Mouse (Mus musculus) embryonic facial prominence, embryonic 13.5 days (tissue): Measurements from ENCODE around the gene Nutf2. TPM values are rescaled to one million over a fixed set of nuclear protein-coding genes. Genes with fewer than 3 reads are reported as not detected.

Experiments
- ATAC-seq: fragments of 200-750 bp; cut with Nextera tagmentation; 2 replicates; pipeline ENCODE4 v1.8.0; 2017; ENCODE audit warnings: low read depth; ENCODE audit not compliant: insufficient number of reproducible peaks, insufficient read depth, low FRiP score, low TSS enrichment
- H3K27ac ChIP-seq: fragments of 300-500 bp; sonication (generic); 2 replicates; pipeline ENCODE4 v1.5.1; 2015; ENCODE audit warnings: moderate library complexity, mild to moderate bottlenecking, inconsistent platforms
- H3K27me3 ChIP-seq: fragments of 300-500 bp; sonication (generic); 2 replicates; pipeline ENCODE4 v1.6.1; 2015; ENCODE audit warnings: mild to moderate bottlenecking, inconsistent platforms
- H3K36me3 ChIP-seq: fragments of 300-500 bp; sonication (generic); 2 replicates; pipeline ENCODE4 v1.6.1; 2015; ENCODE audit warnings: mild to moderate bottlenecking, inconsistent platforms
- H3K4me1 ChIP-seq: fragments of 300-500 bp; sonication (generic); 2 replicates; pipeline ENCODE4 v1.6.1; 2015; ENCODE audit warnings: inconsistent platforms
- H3K4me2 ChIP-seq: fragments of 300-500 bp; sonication (generic); 2 replicates; pipeline ENCODE4 v1.6.1; 2015; ENCODE audit warnings: moderate library complexity, mild to moderate bottlenecking, inconsistent platforms
- H3K4me3 ChIP-seq: fragments of 300-500 bp; sonication (generic); 2 replicates; pipeline ENCODE4 v1.5.1; 2015; ENCODE audit warnings: mild to moderate bottlenecking, inconsistent platforms
- H3K9ac ChIP-seq: fragments of 300-500 bp; sonication (generic); 2 replicates; pipeline ENCODE4 v1.6.1; 2015; ENCODE audit warnings: mild to moderate bottlenecking, inconsistent platforms
- H3K9me3 ChIP-seq: fragments of 300-500 bp; sonication (generic); 2 replicates; pipeline ENCODE4 v1.6.1; 2016; ENCODE audit warnings: inconsistent platforms
- WGBS: fragments of 180-500 bp; shearing (Covaris S2); methylation state at CpG from one replicate; pipeline ENCODE4 v1.1.7; 2015; ENCODE audit warnings: mixed read lengths; 5-methylcytosine and 5-hydroxymethylcytosine counted together
- polyA plus RNA-seq: library from polyadenylated mRNA; unstranded; fragments of >200 nt; fragmentation: Nextera tagmentation; extraction: Ambion mirVana; gene quantifications from 2 replicates; pipeline ENCODE4 v1.2.1, GENCODE M21; 2015

Nutf2 gene
- polyA plus RNA-seq, 1 experiment from 2014 or later = 275 TPM

- Histone ChIP-seq H3K9ac (no peak overlapping the region), H3K36me3 (no peaks in the 10 kb centered on the region), H3K27me3 (no peaks in the 10 kb centered on the region), H3K27ac (no peak overlapping the region), H3K4me1 (no peaks in the 10 kb centered on the region), H3K4me3 (no peak overlapping the region), H3K9me3 (no peaks in the 10 kb centered on the region), H3K4me2 (no peak overlapping the region)
- no peak for ATAC-seq
- 23% methylated on average over 11 of the region's 11 CpGs for WGBS
These were observed 25.1 kb upstream of the Nutf2 start for GRCm38 (mm10) chr8:105835318-105835717.

GRCm38 (mm10) chr8:105836991-105837390, 23.4 kb upstream of the Nutf2 start:
- H3K4me1 ChIP-seq = no peaks in the 10 kb centered on the region
- ATAC-seq = no peak
- peaks cover 11% of the 10 kb centered on the region for H3K36me3 ChIP-seq
- no peaks in the 10 kb centered on the region for H3K27me3 ChIP-seq
- H3K9ac ChIP-seq = no peak overlapping the region
- no peak overlapping the region for H3K27ac ChIP-seq
- no peak overlapping the region for H3K4me3 ChIP-seq
- WGBS = 79% methylated on average over 6 of the region's 6 CpGs
- peaks cover 4% of the 10 kb centered on the region; the same call in 1 of the 2 replicates for H3K9me3 ChIP-seq
- H3K4me2 ChIP-seq = no peak overlapping the region

- Histone ChIP-seq H3K9me3 (peaks cover 4% of the 10 kb centered on the region; the same call in 1 of the 2 replicates), H3K36me3 (peaks cover 30% of the 10 kb centered on the region), H3K4me3 (no peak overlapping the region), H3K4me1 (no peaks in the 10 kb centered on the region), H3K27me3 (no peaks in the 10 kb centered on the region), H3K9ac (no peak overlapping the region), H3K27ac (no peak overlapping the region), H3K4me2 (no peak overlapping the region)
- 90% methylated on average over 5 of the region's 5 CpGs for WGBS
- ATAC-seq = no peak
These were observed 21.2 kb upstream of the Nutf2 start for GRCm38 (mm10) chr8:105839209-105839608.

- Histone ChIP-seq H3K27ac (no peak overlapping the region), H3K4me3 (no peak overlapping the region), H3K27me3 (no peaks in the 10 kb centered on the region), H3K9me3 (no peaks in the 10 kb centered on the region), H3K36me3 (peaks cover 78% of the 10 kb centered on the region), H3K9ac (no peak overlapping the region), H3K4me2 (no peak overlapping the region), H3K4me1 (peaks cover 8% of the 10 kb centered on the region)
- WGBS = 89% methylated on average over 11 of the region's 11 CpGs
- ATAC-seq = no peak
These were observed 13.7 kb upstream of the Nutf2 start for GRCm38 (mm10) chr8:105846678-105847077.

- H3K4me2 ChIP-seq = peak overlapping the region; percentile 72; the same call in 1 of the 2 replicates
- H3K36me3 ChIP-seq = peaks cover 49% of the 10 kb centered on the region
- 89% methylated on average over 3 of the region's 4 CpGs for WGBS
These were observed 10.4 kb upstream of the Nutf2 start for GRCm38 (mm10) chr8:105850014-105850413.

GRCm38 (mm10) chr8:105850611-105851010, 9.8 kb upstream of the Nutf2 start:
- no peak overlapping the region for H3K27ac ChIP-seq
- peak overlapping the region; percentile 12; the same call in 1 of the 2 replicates for H3K4me3 ChIP-seq
- 72% methylated on average over 7 of the region's 7 CpGs for WGBS
- H3K9ac ChIP-seq = peak overlapping the region; percentile 44; the same call in 1 of the 2 replicates
- peaks cover 11% of the 10 kb centered on the region for H3K4me1 ChIP-seq
- H3K9me3 ChIP-seq = no peaks in the 10 kb centered on the region
- H3K36me3 ChIP-seq = peaks cover 43% of the 10 kb centered on the region
- H3K4me2 ChIP-seq = peak overlapping the region; percentile 72
- ATAC-seq = no peak
- no peaks in the 10 kb centered on the region for H3K27me3 ChIP-seq

More at GRCm38 (mm10) chr8:105850014-105850413, 10.4 kb upstream of the Nutf2 start:
- peaks cover 11% of the 10 kb centered on the region for H3K4me1 ChIP-seq
- ATAC-seq = no peak
- no peak overlapping the region for H3K4me3 ChIP-seq
- no peak overlapping the region for H3K27ac ChIP-seq
- H3K9me3 ChIP-seq = no peaks in the 10 kb centered on the region
- H3K9ac ChIP-seq = no peak overlapping the region
- no peaks in the 10 kb centered on the region for H3K27me3 ChIP-seq

- peak; percentile 77 for ATAC-seq
- under 1% methylated on average over 34 of the region's 34 CpGs for WGBS
- Histone ChIP-seq H3K4me1 (peaks cover 20% of the 10 kb centered on the region), H3K9ac (peak overlapping the region; percentile 85), H3K36me3 (peaks cover 32% of the 10 kb centered on the region), H3K4me3 (peak overlapping the region; percentile 70), H3K27ac (peak overlapping the region; percentile 89), H3K9me3 (no peaks in the 10 kb centered on the region), H3K4me2 (peak overlapping the region; percentile 72), H3K27me3 (no peaks in the 10 kb centered on the region)
These were observed 8.7 kb upstream of the Nutf2 start for GRCm38 (mm10) chr8:105851651-105852143.

- peak overlapping the region; percentile 70 for H3K4me3 ChIP-seq
- H3K9me3 ChIP-seq = no peaks in the 10 kb centered on the region
- H3K4me2 ChIP-seq = peak overlapping the region; percentile 72; the same call in 1 of the 2 replicates
- peaks cover 25% of the 10 kb centered on the region for H3K4me1 ChIP-seq
- no peak overlapping the region for H3K9ac ChIP-seq
- H3K27ac ChIP-seq = peak overlapping the region; percentile 89
- WGBS = 78% methylated on average over 12 of the region's 12 CpGs
- no peak for ATAC-seq
- H3K36me3 ChIP-seq = peaks cover 26% of the 10 kb centered on the region
- H3K27me3 ChIP-seq = no peaks in the 10 kb centered on the region
These were observed 8.1 kb upstream of the Nutf2 start for GRCm38 (mm10) chr8:105852146-105852729.

GRCm38 (mm10) chr8:105853178-105853577, 7.2 kb upstream of the Nutf2 start, which contains the start of gene Cenpt:
Cenpt (minus strand) TSS chr8:105853278.
- WGBS = 91% methylated on average over 3 of the region's 3 CpGs
- H3K36me3 ChIP-seq = peaks cover 17% of the 10 kb centered on the region
- ATAC-seq = no peak
- peaks cover 35% of the 10 kb centered on the region for H3K4me1 ChIP-seq
- no peaks in the 10 kb centered on the region for H3K9me3 ChIP-seq
- H3K27ac ChIP-seq = peak within 1 kb of the TSS; percentile 89
- no peak within 1 kb of the TSS for H3K4me3 ChIP-seq
- H3K9ac ChIP-seq = no peak within 1 kb of the TSS
- peak within 1 kb of the TSS; percentile 72; the same call in 1 of the 2 replicates for H3K4me2 ChIP-seq
- H3K27me3 ChIP-seq = no peaks in the 10 kb centered on the region

- no peak for ATAC-seq
- peak overlapping the region; percentile 88 for H3K9ac ChIP-seq
- H3K4me2 ChIP-seq = peak overlapping the region; percentile 99
- WGBS = 24% methylated on average over 8 of the region's 8 CpGs
- peaks cover 45% of the 10 kb centered on the region for H3K4me1 ChIP-seq
- peak overlapping the region; percentile 84 for H3K4me3 ChIP-seq
- peaks cover 12% of the 10 kb centered on the region for H3K36me3 ChIP-seq
- H3K9me3 ChIP-seq = no peaks in the 10 kb centered on the region
- peak overlapping the region; percentile 83; the same call in 1 of the 2 replicates for H3K27ac ChIP-seq
- no peaks in the 10 kb centered on the region for H3K27me3 ChIP-seq
These were observed 6.1 kb upstream of the Nutf2 start for GRCm38 (mm10) chr8:105854303-105854702.

GRCm38 (mm10) chr8:105854715-105855216, 5.6 kb upstream of the Nutf2 start, which contains the start of gene Thap11:
Thap11 (plus strand) TSS chr8:105855132.
- peaks cover 50% of the 10 kb centered on the region for H3K4me1 ChIP-seq

More at GRCm38 (mm10) chr8:105854715-105855216, 5.6 kb upstream of the Nutf2 start, which contains the start of gene Thap11:
- peak; percentile 89 for ATAC-seq
- Histone ChIP-seq H3K9me3 (no peaks in the 10 kb centered on the region), H3K36me3 (peaks cover 8% of the 10 kb centered on the region), H3K9ac (peak within 1 kb of the TSS; percentile 88), H3K4me2 (peak within 1 kb of the TSS; percentile 99), H3K4me3 (peak within 1 kb of the TSS; percentile 84), H3K27ac (peak within 1 kb of the TSS; percentile 83), H3K27me3 (no peaks in the 10 kb centered on the region)
- whole genome bisulfite sequencing = under 1% methylated on average over 43 of the region's 43 CpGs
